Mouse (Mus musculus): Measurements from ENCODE around the gene Galnt7. TPM values are rescaled to one million over a fixed set of nuclear protein-coding genes. Genes with fewer than 3 reads are reported as not detected.

The Galnt7 gene
- total RNA-seq (2015; ENCODE audit: low replicate concordance) (1.3 and 2.5 TPM in 2 replicates), total RNA-seq (2017; ENCODE audit: low replicate concordance) (1.6 and 2.6 TPM in 2 replicates)

- ATAC-seq (replicated peaks; ENCODE audit: low FRiP score, poor library complexity, severe bottlenecking), result no peak
Observed at GRCm38 (mm10) chr8:57652456-57653055, at the start of gene Galnt7. TSS of gene Galnt7 (minus strand) at chr8:57653032.

- ATAC-seq (replicated peaks; ENCODE audit: low FRiP score, poor library complexity, severe bottlenecking), result no peak
Observed at GRCm38 (mm10) chr8:57688633-57689032, 35.8 kb upstream of the Galnt7 start.

- ATAC-seq (replicated peaks; ENCODE audit: low FRiP score, poor library complexity, severe bottlenecking), result no peak
Observed at GRCm38 (mm10) chr8:57685803-57686202, 33.0 kb upstream of the Galnt7 start.

- ATAC-seq (replicated peaks; ENCODE audit: low FRiP score, poor library complexity, severe bottlenecking), result no peak
Observed at GRCm38 (mm10) chr8:57680044-57680443, 27.2 kb upstream of the Galnt7 start.

GRCm38 (mm10) chr8:57664121-57664520 is 11.3 kb upstream of the Galnt7 start:
- no peak for ATAC-seq (replicated peaks; ENCODE audit: low FRiP score, poor library complexity, severe bottlenecking)

GRCm38 (mm10) chr8:57660019-57660418 is 7.2 kb upstream of the Galnt7 start:
- no peak for ATAC-seq (replicated peaks; ENCODE audit: low FRiP score, poor library complexity, severe bottlenecking)

- ATAC-seq (replicated peaks; ENCODE audit: low FRiP score, poor library complexity, severe bottlenecking), result no peak
Observed at GRCm38 (mm10) chr8:57656446-57656845, 3.6 kb upstream of the Galnt7 start.

GRCm38 (mm10) chr8:57654146-57654545 is 1.3 kb upstream of the Galnt7 start:
- ATAC-seq (replicated peaks; ENCODE audit: low FRiP score, poor library complexity, severe bottlenecking), result no peak

GRCm38 (mm10) chr8:57653768-57654125 is 915 bp upstream of the Galnt7 start:
- no peak for ATAC-seq (replicated peaks; ENCODE audit: low FRiP score, poor library complexity, severe bottlenecking)

- ATAC-seq (replicated peaks; ENCODE audit: low FRiP score, poor library complexity, severe bottlenecking), result no peak
Observed at GRCm38 (mm10) chr8:57653056-57653767, 380 bp upstream of the Galnt7 start.

GRCm38 (mm10) chr8:57651689-57652455 is 960 bp downstream of the Galnt7 start:
- peak; percentile 57; the same call in 1 of the 2 replicates for ATAC-seq (replicated peaks; ENCODE audit: low FRiP score, poor library complexity, severe bottlenecking)

- no peak for ATAC-seq (replicated peaks; ENCODE audit: low FRiP score, poor library complexity, severe bottlenecking)
Observed at GRCm38 (mm10) chr8:57651357-57651688, 1.5 kb downstream of the Galnt7 start.

GRCm38 (mm10) chr8:57650216-57650615 is 2.6 kb downstream of the Galnt7 start:
- no peak for ATAC-seq (replicated peaks; ENCODE audit: low FRiP score, poor library complexity, severe bottlenecking)

- ATAC-seq (replicated peaks; ENCODE audit: low FRiP score, poor library complexity, severe bottlenecking), result no peak
Observed at GRCm38 (mm10) chr8:57647566-57647965, 5.3 kb downstream of the Galnt7 start.

- ATAC-seq (replicated peaks; ENCODE audit: low FRiP score, poor library complexity, severe bottlenecking), result no peak
Observed at GRCm38 (mm10) chr8:57644281-57644680, 8.6 kb downstream of the Galnt7 start.

GRCm38 (mm10) chr8:57642722-57643121 is 10.1 kb downstream of the Galnt7 start:
- ATAC-seq (replicated peaks; ENCODE audit: low FRiP score, poor library complexity, severe bottlenecking), result no peak

GRCm38 (mm10) chr8:57638925-57639324 is 13.9 kb downstream of the Galnt7 start:
- no peak for ATAC-seq (replicated peaks; ENCODE audit: low FRiP score, poor library complexity, severe bottlenecking)

- no peak for ATAC-seq (replicated peaks; ENCODE audit: low FRiP score, poor library complexity, severe bottlenecking)
Observed at GRCm38 (mm10) chr8:57637599-57638280, 15.1 kb downstream of the Galnt7 start.

- no peak for ATAC-seq (replicated peaks; ENCODE audit: low FRiP score, poor library complexity, severe bottlenecking)
Observed at GRCm38 (mm10) chr8:57636698-57637097, 16.1 kb downstream of the Galnt7 start.

- ATAC-seq (replicated peaks; ENCODE audit: low FRiP score, poor library complexity, severe bottlenecking), result no peak
Observed at GRCm38 (mm10) chr8:57636281-57636680, 16.6 kb downstream of the Galnt7 start.
